Mouse (Mus musculus) midbrain, embryonic 11.5 days (tissue): Measurements from ENCODE around the gene Fndc7. TPM values are rescaled to one million over a fixed set of nuclear protein-coding genes. Genes with fewer than 3 reads are reported as not detected.
"Not testable (repeated sequence)": the region's sequence is repeated elsewhere in the genome, so short reads cannot be mapped to it uniquely, and the experiment has no call there.

Experiments used
- ATAC-seq: fragments of 200-750 bp; cut with Nextera tagmentation; 2 replicates; pipeline ENCODE4 v1.8.0; 2017; ENCODE audit warnings: moderate TSS enrichment, moderate library complexity; ENCODE audit not compliant: low FRiP score
- DNase-seq: peaks from one replicate; pipeline ENCODE4 v3.0.0; 2015; ENCODE audit warnings: low spot score; ENCODE audit errors: missing footprints
- H3K27ac ChIP-seq: fragments of 300-500 bp; sonication (generic); 2 replicates; pipeline ENCODE4 v1.5.1; 2014; ENCODE audit warnings: low read depth, low read length
- H3K27me3 ChIP-seq: fragments of 300-500 bp; sonication (generic); 2 replicates; pipeline ENCODE4 v1.6.1; 2014; ENCODE audit warnings: mild to moderate bottlenecking, low read length, moderate library complexity, mixed read lengths; ENCODE audit not compliant: control insufficient read depth, insufficient read depth
- H3K36me3 ChIP-seq: fragments of 300-500 bp; sonication (generic); 2 replicates; pipeline ENCODE4 v1.6.1; 2014; ENCODE audit warnings: mild to moderate bottlenecking, low read length, moderate library complexity, mixed read lengths; ENCODE audit not compliant: control insufficient read depth, insufficient read depth
- H3K4me1 ChIP-seq: fragments of 300-500 bp; sonication (generic); 2 replicates; pipeline ENCODE4 v1.6.1; 2014; ENCODE audit warnings: low read length; ENCODE audit not compliant: control insufficient read depth, insufficient read depth
- H3K4me2 ChIP-seq: fragments of 300-500 bp; sonication (generic); 2 replicates; pipeline ENCODE4 v1.6.1; 2014; ENCODE audit warnings: mild to moderate bottlenecking, moderate library complexity
- H3K4me3 ChIP-seq: fragments of 300-500 bp; sonication (generic); 2 replicates; pipeline ENCODE4 v1.5.1; 2014; ENCODE audit warnings: low read depth, low read length
- H3K9ac ChIP-seq: fragments of 300-500 bp; sonication (generic); 2 replicates; pipeline ENCODE4 v1.6.1; 2014; ENCODE audit warnings: low read length
- H3K9me3 ChIP-seq: fragments of 300-500 bp; sonication (generic); 2 replicates; pipeline ENCODE4 v1.6.1; 2016; ENCODE audit warnings: low read length; ENCODE audit not compliant: control insufficient read depth
- WGBS: fragments of 180-500 bp; shearing (Covaris S2); extraction: QIAGEN DNeasy Blood & Tissue Kit; methylation state at CpG from one replicate; pipeline ENCODE4 v1.1.7; 2014; 5-methylcytosine and 5-hydroxymethylcytosine counted together
- polyA plus RNA-seq: library from polyadenylated mRNA; unstranded; fragments of >200 nt; fragmentation: Nextera tagmentation; extraction: Ambion mirVana; gene quantifications from 2 replicates; pipeline ENCODE4 v1.2.1, GENCODE M21; 2014

The Fndc7 gene
- polyA plus RNA-seq, 1 experiment from 2014 or later, result not detected

- not testable (repeated sequence) for DNase-seq, H3K4me2 ChIP-seq, H3K27ac ChIP-seq, H3K27me3 ChIP-seq, H3K9me3 ChIP-seq, H3K9ac ChIP-seq, H3K36me3 ChIP-seq, ATAC-seq, H3K4me1 ChIP-seq, H3K4me3 ChIP-seq
- 34% methylated on average over 4 of the region's 4 CpGs for WGBS
These were observed 7.9 kb downstream of the Fndc7 start for GRCm38 (mm10) chr3:108881873-108882272.

GRCm38 (mm10) chr3:108880544-108881507 lies 9.0 kb downstream of the Fndc7 start:
- ATAC-seq (no peak), DNase-seq (no peak)
- Histone ChIP-seq H3K36me3 (no peaks in the 10 kb centered on the region), H3K9ac (no peak overlapping the region), H3K4me2 (no peak overlapping the region), H3K9me3 (no peaks in the 10 kb centered on the region), H3K4me1 (peaks cover 2% of the 10 kb centered on the region; the same call in 1 of the 2 replicates), H3K4me3 (no peak overlapping the region), H3K27ac (no peak overlapping the region), H3K27me3 (no peaks in the 10 kb centered on the region)
- 83% methylated on average over 28 of the region's 28 CpGs for WGBS

DNA sequence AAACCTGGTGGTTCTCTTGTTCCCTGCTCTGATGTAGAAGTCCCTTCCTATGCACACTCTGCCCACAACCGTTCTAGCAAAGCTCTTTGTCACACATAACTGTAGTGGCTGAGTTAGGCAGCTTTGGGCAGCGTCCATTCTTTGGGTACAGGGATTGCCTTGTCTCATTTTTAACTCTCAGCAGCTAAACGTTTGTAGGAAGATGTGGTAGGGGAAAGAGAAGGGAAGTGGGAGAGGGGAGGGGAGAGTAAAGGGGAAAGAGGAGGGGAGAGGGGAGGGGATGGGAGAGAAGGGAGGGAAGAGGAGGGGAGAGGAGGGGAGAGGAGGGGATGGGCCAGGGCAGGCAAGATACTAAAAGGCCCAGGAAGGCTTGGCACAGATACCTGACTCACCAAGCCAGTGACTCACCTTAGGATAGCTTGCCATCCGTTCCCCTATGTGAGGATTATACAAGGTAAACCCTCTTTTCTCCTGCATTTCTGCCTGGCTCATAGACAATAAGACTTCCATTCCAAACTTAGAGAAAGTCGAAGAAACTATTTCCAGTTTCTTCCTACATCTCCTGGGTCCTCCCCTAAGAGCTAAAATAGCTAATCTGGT lies 9.9 kb downstream of the Fndc7 start:
- WGBS, result 69% methylated on average over 5 of the region's 5 CpGs
- Histone ChIP-seq H3K27me3 (no peaks in the 10 kb centered on the region), H3K4me2 (no peak overlapping the region), H3K36me3 (no peaks in the 10 kb centered on the region), H3K9me3 (no peaks in the 10 kb centered on the region), H3K9ac (no peak overlapping the region), H3K4me3 (no peak overlapping the region), H3K4me1 (no peaks in the 10 kb centered on the region; the same call in 1 of the 2 replicates), H3K27ac (no peak overlapping the region)
- ATAC-seq (no peak), DNase-seq (peak; percentile 59)

DNA sequence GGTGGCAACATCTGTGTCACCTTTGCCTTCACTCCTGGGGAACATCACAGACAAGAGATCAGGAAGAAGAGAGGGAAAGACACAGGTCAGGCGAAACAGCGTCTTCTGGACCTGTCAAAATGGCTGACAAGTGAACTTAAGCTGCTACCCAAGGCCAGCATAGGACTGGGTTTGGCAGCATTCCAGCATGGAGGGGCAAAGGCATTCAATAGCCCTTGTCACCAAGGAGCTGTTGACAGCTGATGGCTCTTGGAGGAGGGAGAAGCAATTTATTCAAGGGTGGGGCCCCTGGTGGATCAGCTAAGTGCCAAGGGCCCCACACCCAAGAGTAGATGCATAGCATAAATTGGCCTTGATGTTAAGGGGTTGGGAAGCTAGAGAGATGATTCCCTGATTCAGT lies 10.7 kb downstream of the Fndc7 start:
- no peaks in the 10 kb centered on the region for H3K27me3 ChIP-seq
- peak; percentile 69 for DNase-seq

DNA sequence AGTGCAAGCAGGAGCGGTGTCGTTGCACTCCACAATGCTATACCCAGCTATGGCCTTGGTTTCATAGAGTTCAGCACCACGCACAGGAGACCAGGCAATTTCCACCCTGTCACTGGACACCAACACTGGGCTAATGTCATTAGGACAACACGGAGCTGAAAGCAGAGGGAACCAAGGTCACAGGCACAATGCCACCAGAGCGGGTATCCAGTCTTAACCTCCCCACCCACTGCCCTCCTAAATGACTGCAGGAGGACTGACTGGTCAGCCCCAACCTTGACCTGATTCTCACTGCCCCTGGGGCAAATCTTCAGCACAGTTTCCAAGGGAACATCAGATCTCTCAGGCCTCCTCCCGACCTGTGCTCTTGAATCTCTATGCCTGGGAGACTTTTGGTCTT lies 19.2 kb downstream of the Fndc7 start:
- Histone ChIP-seq H3K4me1 (no peaks in the 10 kb centered on the region), H3K27me3 (no peaks in the 10 kb centered on the region), H3K27ac (no peak overlapping the region), H3K36me3 (no peaks in the 10 kb centered on the region), H3K9me3 (no peaks in the 10 kb centered on the region), H3K4me3 (no peak overlapping the region), H3K4me2 (no peak overlapping the region), H3K9ac (no peak overlapping the region)
- DNase-seq, result no peak
- 74% methylated on average over 6 of the region's 6 CpGs for WGBS
- no peak for ATAC-seq

More for the DNA sequence above, 10.7 kb downstream of the Fndc7 start:
- Histone ChIP-seq H3K4me1 (no peaks in the 10 kb centered on the region; the same call in 1 of the 2 replicates), H3K9ac (no peak overlapping the region), H3K36me3 (no peaks in the 10 kb centered on the region), H3K27ac (no peak overlapping the region), H3K4me2 (no peak overlapping the region), H3K9me3 (no peaks in the 10 kb centered on the region), H3K4me3 (no peak overlapping the region)
- no peak for ATAC-seq
- 85% methylated on average over 2 of the region's 2 CpGs for WGBS

GRCm38 (mm10) chr3:108867449-108867848 lies 22.4 kb downstream of the Fndc7 start:
- ATAC-seq (no peak), DNase-seq (no peak)
- no peak overlapping the region for H3K4me2 ChIP-seq
- no peaks in the 10 kb centered on the region for H3K36me3 ChIP-seq
- H3K27ac ChIP-seq, result no peak overlapping the region
- H3K4me1 ChIP-seq, result no peaks in the 10 kb centered on the region
- no peak overlapping the region for H3K9ac ChIP-seq
- no peaks in the 10 kb centered on the region for H3K27me3 ChIP-seq
- WGBS, result 89% methylated on average over 3 of the region's 3 CpGs
- H3K4me3 ChIP-seq, result no peak overlapping the region
- H3K9me3 ChIP-seq, result no peaks in the 10 kb centered on the region

GRCm38 (mm10) chr3:108865676-108866075 lies 24.1 kb downstream of the Fndc7 start:
- ATAC-seq, result no peak
- H3K9me3 ChIP-seq, result no peaks in the 10 kb centered on the region
- H3K9ac ChIP-seq, result no peak overlapping the region
- H3K4me1 ChIP-seq, result no peaks in the 10 kb centered on the region
- no peaks in the 10 kb centered on the region for H3K36me3 ChIP-seq
- WGBS, result 86% methylated on average over 3 of the region's 3 CpGs
- no peak overlapping the region for H3K4me3 ChIP-seq
- no peak overlapping the region for H3K4me2 ChIP-seq
- H3K27me3 ChIP-seq, result no peaks in the 10 kb centered on the region
- no peak overlapping the region for H3K27ac ChIP-seq
- DNase-seq, result no peak

DNA sequence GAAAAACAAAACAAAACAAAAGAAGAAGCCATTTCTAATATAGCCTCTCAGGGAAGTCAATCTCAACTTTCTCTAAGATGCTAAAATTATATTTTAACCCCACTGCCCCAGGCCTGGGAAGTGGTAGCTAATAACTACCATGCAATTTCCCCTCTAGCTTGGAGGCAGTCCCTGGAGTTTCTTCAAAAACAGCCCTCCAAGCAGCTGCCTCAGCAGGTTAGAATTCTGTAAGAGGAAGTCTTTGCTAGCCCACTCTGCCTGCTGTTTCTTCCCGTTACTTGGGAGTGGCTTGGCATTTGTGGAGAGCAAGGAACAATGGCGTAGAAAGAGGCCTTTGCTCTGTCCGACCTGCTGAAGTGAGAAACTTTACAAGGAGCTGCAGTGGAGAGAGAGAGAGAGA lies 24.7 kb downstream of the Fndc7 start:
- WGBS, result 47% methylated on average over 3 of the region's 3 CpGs
- ATAC-seq, result no peak

GRCm38 (mm10) chr3:108863091-108863490 lies 26.7 kb downstream of the Fndc7 start:
- H3K4me3 ChIP-seq, result no peak overlapping the region
- H3K9me3 ChIP-seq, result no peaks in the 10 kb centered on the region
- H3K9ac ChIP-seq, result no peak overlapping the region
- DNase-seq (no peak), ATAC-seq (no peak)
- 96% methylated on average over 10 of the region's 10 CpGs for WGBS
- H3K27ac ChIP-seq, result no peak overlapping the region
- H3K4me1 ChIP-seq, result peaks cover 5% of the 10 kb centered on the region; the same call in 1 of the 2 replicates
- no peaks in the 10 kb centered on the region for H3K36me3 ChIP-seq
- H3K27me3 ChIP-seq, result no peaks in the 10 kb centered on the region
- H3K4me2 ChIP-seq, result no peak overlapping the region

More for the DNA sequence above, 24.7 kb downstream of the Fndc7 start:
- H3K9ac ChIP-seq, result no peak overlapping the region
- no peak for DNase-seq
- no peak overlapping the region for H3K4me2 ChIP-seq
- no peak overlapping the region for H3K27ac ChIP-seq
- H3K4me1 ChIP-seq, result no peaks in the 10 kb centered on the region
- H3K27me3 ChIP-seq, result no peaks in the 10 kb centered on the region
- no peaks in the 10 kb centered on the region for H3K36me3 ChIP-seq
- no peak overlapping the region for H3K4me3 ChIP-seq
- H3K9me3 ChIP-seq, result no peaks in the 10 kb centered on the region
